Mouse (Mus musculus) embryonic facial prominence, embryonic 10.5 days (tissue): ENCODE data around the gene Bag1. TPM values are rescaled to one million over a fixed set of nuclear protein-coding genes. Genes with fewer than 3 reads are reported as not detected.

Source experiments
- DNase-seq: peaks from one replicate; pipeline ENCODE4 v3.0.0-alpha.2; 2017; ENCODE audit warnings: low spot score
- H3K27ac ChIP-seq: fragments of 300-500 bp; sonication (generic); replicated peaks from 2 replicates; pipeline ENCODE4 v1.5.1; 2016; ENCODE audit warnings: mild to moderate bottlenecking
- H3K27me3 ChIP-seq: fragments of 300-500 bp; sonication (generic); replicated peaks from 2 replicates; pipeline ENCODE4 v1.6.1; 2016; ENCODE audit warnings: low read depth, mild to moderate bottlenecking; ENCODE audit not compliant: poor library complexity, severe bottlenecking
- H3K36me3 ChIP-seq: fragments of 300-500 bp; sonication (generic); replicated peaks from 2 replicates; pipeline ENCODE4 v1.6.1; 2016; ENCODE audit warnings: mild to moderate bottlenecking, moderate library complexity
- H3K4me1 ChIP-seq: fragments of 300-500 bp; sonication (generic); 2 replicates; pipeline ENCODE4 v1.6.1; 2016
- H3K4me3 ChIP-seq: fragments of 300-500 bp; sonication (generic); 2 replicates; pipeline ENCODE4 v1.5.1; 2016; ENCODE audit warnings: mild to moderate bottlenecking, moderate library complexity
- H3K9me3 ChIP-seq: fragments of 300-500 bp; sonication (generic); 2 replicates; pipeline ENCODE4 v1.6.1; 2016; ENCODE audit warnings: mild to moderate bottlenecking
- WGBS: fragments of 180-500 bp; shearing (Covaris S2); methylation state at CpG from one replicate; pipeline ENCODE4 v1.1.7; 2016; 5-methylcytosine and 5-hydroxymethylcytosine counted together
- polyA plus RNA-seq: library from polyadenylated mRNA; unstranded; fragments of >200 nt; fragmentation: Nextera tagmentation; extraction: Ambion mirVana; gene quantifications from 2 replicates; pipeline ENCODE4 v1.2.1, GENCODE M21; 2016

Gene Bag1
- polyA plus RNA-seq, 1 experiment from 2014 or later: 219 TPM

DNA sequence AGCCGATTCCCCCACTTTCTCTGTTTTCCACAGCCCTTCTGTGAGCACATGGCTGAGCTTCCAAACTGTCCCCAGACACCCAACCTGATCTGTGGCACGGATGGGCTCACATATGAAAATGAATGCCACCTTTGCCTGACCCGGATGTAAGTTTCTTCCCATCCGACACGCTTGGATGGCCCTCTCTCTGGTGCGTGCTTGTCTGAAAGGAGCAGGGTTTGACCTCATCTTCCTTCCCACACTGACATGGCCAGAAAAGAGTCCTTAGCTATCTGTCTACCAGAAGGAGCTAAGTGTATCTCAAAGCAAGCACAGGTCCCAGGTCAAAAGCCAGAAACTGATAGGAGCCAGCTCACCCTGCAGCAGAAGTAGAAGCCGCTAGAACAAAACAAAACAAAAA is 19.0 kb downstream of the Bag1 start:
- no peak for DNase-seq
- Histone ChIP-seq H3K4me1 (peaks cover 7% of the 10 kb centered on the region; the same call in 1 of the 2 replicates), H3K4me3 (no peak overlapping the region), H3K27me3 (no peaks in the 10 kb centered on the region), H3K36me3 (peaks cover 26% of the 10 kb centered on the region), H3K9me3 (no peaks in the 10 kb centered on the region), H3K27ac (no peak overlapping the region)
- 82% methylated on average over 7 of the region's 7 CpGs for WGBS

DNA sequence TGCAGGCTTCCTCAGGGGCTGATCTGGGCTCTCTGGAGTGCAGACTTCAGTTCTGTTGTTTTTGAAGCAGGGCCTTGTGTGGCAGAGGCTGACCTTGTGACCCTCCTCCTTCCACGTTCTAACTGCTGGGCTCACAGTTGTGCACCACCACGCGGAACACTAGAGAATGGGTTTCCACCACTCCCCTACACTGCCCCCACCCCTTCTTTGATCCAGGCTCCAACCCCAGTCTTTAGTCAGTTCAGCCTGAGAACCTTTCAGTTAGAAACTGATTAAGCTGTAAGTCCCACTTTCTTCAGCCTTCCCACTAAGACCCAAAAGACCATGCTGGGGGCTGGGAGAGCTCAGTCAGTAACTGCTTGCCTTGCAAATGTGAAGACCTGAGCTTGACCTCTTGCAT is 22.5 kb downstream of the Bag1 start:
- no peak for DNase-seq
- 53% methylated on average over 3 of the region's 3 CpGs for WGBS
- no peaks in the 10 kb centered on the region for H3K9me3 ChIP-seq
- no peaks in the 10 kb centered on the region; the same call in 1 of the 2 replicates for H3K36me3 ChIP-seq
- H3K27ac ChIP-seq: no peak overlapping the region
- H3K4me3 ChIP-seq: no peak overlapping the region
- no peaks in the 10 kb centered on the region for H3K27me3 ChIP-seq
- peaks cover 7% of the 10 kb centered on the region; the same call in 1 of the 2 replicates for H3K4me1 ChIP-seq

DNA sequence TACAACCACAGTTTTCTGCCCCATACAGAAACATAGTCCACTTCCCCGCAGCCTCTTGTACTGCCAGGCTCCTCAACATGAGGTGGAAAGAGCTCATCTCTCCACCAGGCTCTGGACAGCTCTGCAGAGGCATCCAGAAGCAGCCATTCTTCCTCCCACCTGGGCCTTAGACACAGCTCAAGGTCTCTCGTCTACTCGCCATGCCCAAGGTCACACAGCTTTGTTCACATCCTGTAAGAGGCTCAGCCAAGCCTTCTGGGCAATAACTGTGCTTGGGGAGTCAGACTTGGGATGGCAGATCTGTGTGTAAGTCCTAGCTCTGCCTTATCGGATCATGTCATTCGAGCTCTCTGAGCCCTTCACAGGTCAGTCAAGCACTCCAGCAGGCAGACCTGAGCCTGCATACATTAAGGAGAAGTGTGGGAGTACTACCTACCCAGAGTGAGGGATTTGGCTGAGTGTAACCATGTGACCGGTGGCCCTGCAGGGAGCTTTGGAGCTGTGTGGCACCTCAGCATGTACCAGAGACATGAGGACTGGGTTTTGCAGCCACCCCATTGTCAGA is 24.9 kb downstream of the Bag1 start:
- no peaks in the 10 kb centered on the region for H3K27me3 ChIP-seq
- 83% methylated on average over 6 of the region's 6 CpGs for WGBS
- no peaks in the 10 kb centered on the region for H3K36me3 ChIP-seq
- no peaks in the 10 kb centered on the region; the same call in 1 of the 2 replicates for H3K4me1 ChIP-seq
- DNase-seq: no peak
- no peak overlapping the region for H3K27ac ChIP-seq
- H3K9me3 ChIP-seq: no peaks in the 10 kb centered on the region
- no peak overlapping the region for H3K4me3 ChIP-seq

DNA sequence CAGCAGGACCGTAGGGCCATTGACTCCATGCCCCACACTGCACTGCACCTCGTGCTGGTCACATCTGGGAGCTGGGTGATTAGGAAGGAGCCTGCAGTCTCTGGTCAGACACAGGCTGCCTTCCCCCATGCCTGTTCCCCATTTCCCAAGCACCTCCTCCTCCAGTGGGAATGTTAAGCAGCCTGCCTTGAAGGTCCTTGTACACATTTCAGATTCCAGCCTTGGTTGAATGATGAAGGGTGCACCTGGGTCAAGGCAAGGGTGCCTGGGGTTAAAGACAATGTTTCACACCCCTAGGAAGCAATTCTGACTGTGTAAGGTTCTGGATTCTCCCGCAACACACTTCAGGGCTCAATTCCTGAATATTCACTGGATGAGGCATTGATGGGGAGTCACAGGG is 26.8 kb downstream of the Bag1 start:
- Histone ChIP-seq H3K4me3 (no peak overlapping the region), H3K36me3 (no peaks in the 10 kb centered on the region), H3K4me1 (no peaks in the 10 kb centered on the region), H3K27ac (no peak overlapping the region), H3K27me3 (no peaks in the 10 kb centered on the region), H3K9me3 (no peaks in the 10 kb centered on the region)
- no peak for DNase-seq
- 71% methylated on average over 3 of the region's 3 CpGs for WGBS

DNA sequence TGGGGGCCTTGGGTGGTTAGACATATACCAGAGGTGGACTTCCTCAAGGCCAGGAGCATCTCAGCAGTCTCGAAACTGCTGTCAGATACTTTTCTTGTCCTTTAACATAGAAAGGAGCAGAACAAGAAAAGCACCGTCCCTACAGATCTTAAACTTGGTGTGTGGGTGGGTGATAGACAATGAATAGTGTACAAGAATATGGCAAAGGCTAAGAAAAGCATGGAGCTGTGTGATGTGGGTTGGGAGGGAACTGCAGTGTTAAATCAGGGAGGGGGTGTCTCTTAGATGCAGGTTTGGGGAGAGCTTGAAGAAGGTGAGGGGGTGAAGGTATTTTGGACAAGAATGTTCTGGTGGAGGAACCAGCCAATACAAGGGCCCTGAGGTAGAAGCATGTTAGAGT is 27.5 kb downstream of the Bag1 start:
- H3K27me3 ChIP-seq: no peaks in the 10 kb centered on the region
- H3K36me3 ChIP-seq: no peaks in the 10 kb centered on the region
- 85% methylated on average over 2 of the region's 2 CpGs for WGBS
- no peak for DNase-seq
- no peak overlapping the region for H3K27ac ChIP-seq
- H3K4me1 ChIP-seq: no peaks in the 10 kb centered on the region
- H3K9me3 ChIP-seq: no peaks in the 10 kb centered on the region
- H3K4me3 ChIP-seq: no peak overlapping the region

DNA sequence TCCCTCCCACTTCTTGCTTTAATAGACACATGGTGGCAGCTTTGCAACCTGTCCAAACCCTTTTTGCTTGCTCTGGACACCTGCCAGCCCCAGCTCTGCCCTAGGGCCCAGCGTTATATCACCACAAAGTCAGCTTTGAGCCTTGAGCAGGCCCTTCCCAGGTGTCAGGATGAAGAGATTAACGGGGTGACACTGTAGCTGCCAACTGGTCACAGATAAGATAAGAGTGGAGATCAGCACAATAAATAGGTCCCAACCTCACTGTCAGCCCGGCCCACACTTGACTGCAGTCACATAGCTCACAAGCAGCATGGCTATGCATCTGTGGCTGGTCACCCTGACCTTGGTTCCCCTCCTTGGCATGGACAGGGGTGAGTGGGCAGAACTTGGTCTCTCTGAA is 28.3 kb downstream of the Bag1 start, which contains the start of gene Spink4:
Gene Spink4 (plus strand): TSS at position 268 of the 400 bp plus-strand sequence.
- no peaks in the 10 kb centered on the region for H3K27me3 ChIP-seq
- no peak within 1 kb of the TSS for H3K4me3 ChIP-seq
- no peak within 1 kb of the TSS for H3K27ac ChIP-seq
- no peaks in the 10 kb centered on the region for H3K36me3 ChIP-seq
- DNase-seq: no peak
- H3K4me1 ChIP-seq: no peaks in the 10 kb centered on the region
- WGBS: 71% methylated on average over 3 of the region's 3 CpGs
- no peaks in the 10 kb centered on the region for H3K9me3 ChIP-seq

DNA sequence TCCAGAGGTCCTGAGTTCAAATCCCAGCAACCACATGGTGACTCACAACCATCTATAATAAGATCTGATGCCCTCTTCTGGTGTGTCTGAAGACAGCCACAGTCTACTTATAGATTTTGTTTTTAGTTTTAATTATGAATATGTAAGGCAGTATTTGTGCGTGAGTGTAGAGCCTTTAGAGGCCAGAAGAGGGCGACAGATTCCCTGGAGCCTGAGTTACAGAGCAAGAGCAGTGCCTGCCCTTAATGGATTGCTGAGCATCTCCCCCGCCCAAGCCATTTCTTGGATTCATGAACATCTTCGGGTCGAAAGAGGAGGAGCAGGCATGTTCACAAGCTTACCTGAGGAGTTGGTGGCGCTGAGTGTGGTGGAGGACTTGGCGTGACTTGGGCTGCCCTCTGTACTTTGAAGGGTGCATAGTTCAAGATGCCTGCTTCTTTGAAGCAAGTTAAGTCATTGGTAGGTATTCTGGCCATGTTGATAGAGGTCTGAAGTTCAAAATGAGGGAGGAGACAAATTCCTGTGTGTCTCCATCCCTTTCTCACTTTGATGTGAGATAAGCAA is 31.4 kb downstream of the Bag1 start:
- 87% methylated on average over 7 of the region's 7 CpGs for WGBS
- Histone ChIP-seq H3K9me3 (no peaks in the 10 kb centered on the region), H3K4me1 (no peaks in the 10 kb centered on the region), H3K27me3 (no peaks in the 10 kb centered on the region), H3K36me3 (no peaks in the 10 kb centered on the region), H3K27ac (no peak overlapping the region), H3K4me3 (no peak overlapping the region)
- no peak for DNase-seq

DNA sequence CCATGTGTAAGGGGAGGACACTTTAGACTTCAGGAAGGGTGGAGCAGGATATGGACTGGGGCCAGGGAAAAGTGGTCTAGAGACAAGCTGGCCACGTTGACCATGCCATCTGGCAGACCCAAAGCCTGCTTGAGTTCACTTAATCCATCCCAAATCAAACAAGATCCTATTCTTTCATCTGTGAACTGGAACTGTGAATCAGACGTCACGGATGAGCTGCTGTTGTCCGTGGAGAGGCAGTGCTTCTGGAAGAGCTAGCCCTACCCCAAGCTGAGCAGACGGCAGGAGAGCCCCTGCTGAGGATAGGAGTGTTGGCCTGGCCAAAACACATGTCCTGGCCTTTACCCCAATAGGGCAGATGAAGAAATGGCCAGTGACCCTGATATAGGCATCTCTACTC is 32.1 kb downstream of the Bag1 start:
- 75% methylated on average over 5 of the region's 5 CpGs for WGBS
- no peak overlapping the region for H3K27ac ChIP-seq

DNA sequence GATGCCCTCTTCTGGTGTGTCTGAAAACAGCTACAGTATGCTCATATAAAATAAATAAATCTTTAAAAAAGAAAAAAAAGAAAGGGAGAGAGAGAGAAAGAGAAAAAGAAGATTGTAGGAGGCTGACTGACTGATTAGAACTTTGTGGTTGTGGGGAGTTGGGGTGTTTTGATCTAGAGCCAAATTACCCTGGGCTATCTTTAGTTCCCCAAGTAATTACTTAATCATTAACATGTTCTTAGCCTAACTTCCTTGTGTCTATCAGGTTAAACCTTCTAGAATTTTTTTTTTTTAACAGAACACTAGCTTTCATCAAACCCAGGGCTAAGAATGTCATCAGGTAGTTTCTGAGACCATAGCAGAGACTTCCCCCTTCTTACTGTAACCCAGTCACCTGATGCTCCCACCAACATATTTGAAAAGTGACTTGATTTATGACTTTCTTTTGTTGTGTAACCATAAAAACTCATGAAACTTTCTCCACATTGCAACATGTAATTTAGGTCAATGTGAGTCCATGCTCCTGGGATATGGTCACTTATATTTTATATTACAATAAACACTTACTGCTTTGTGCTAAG is 33.7 kb downstream of the Bag1 start:
- DNase-seq: no peak
- no peak overlapping the region for H3K4me3 ChIP-seq
- no peaks in the 10 kb centered on the region for H3K27me3 ChIP-seq
- H3K9me3 ChIP-seq: no peaks in the 10 kb centered on the region
- H3K4me1 ChIP-seq: no peaks in the 10 kb centered on the region
- no peaks in the 10 kb centered on the region for H3K36me3 ChIP-seq
- H3K27ac ChIP-seq: no peak overlapping the region

More for the DNA sequence above, 32.1 kb downstream of the Bag1 start:
- Histone ChIP-seq H3K4me3 (no peak overlapping the region), H3K9me3 (no peaks in the 10 kb centered on the region), H3K27me3 (no peaks in the 10 kb centered on the region), H3K4me1 (no peaks in the 10 kb centered on the region), H3K36me3 (no peaks in the 10 kb centered on the region)
- DNase-seq: no peak

DNA sequence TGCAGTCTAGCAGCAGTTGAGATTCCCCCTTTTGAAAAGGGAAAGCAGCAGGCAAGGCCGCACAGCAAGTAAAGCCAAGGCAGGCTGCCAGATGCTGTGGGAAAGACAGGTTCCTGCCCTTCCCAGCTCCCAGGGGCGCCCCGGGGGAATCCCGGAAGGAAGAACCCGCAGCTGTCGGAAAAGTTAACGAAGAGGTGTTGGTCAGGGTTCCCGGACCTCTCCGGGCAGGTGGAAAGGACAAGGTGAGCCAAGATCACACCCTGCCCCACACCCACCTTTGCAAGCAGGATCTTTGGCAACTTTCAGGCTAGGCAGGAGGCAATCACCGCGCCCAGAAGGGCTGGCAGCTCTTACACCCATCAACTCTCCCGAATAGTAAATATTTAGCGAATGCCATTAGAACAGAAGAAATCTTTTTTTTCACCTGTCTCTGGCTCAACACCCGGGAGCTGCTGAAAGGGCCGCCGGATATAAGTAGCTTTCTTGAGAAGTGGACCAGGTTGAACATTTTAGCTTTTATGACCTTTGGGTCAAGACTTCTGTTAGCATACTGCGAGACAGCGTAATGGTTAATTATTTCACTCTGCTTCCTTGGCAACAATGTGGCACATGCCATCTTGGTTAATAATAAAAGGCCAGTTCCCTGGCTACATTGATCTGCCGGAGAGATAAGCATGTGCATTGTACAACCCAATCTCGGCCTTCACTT is 39.7 kb downstream of the Bag1 start:
- no peaks in the 10 kb centered on the region for H3K9me3 ChIP-seq
- H3K36me3 ChIP-seq: no peaks in the 10 kb centered on the region
- 54% methylated on average over 20 of the region's 20 CpGs for WGBS
- DNase-seq: no peak
- H3K27ac ChIP-seq: no peak overlapping the region
- peaks cover 8% of the 10 kb centered on the region; the same call in 1 of the 2 replicates for H3K4me1 ChIP-seq
- H3K4me3 ChIP-seq: no peak overlapping the region
- no peaks in the 10 kb centered on the region for H3K27me3 ChIP-seq

DNA sequence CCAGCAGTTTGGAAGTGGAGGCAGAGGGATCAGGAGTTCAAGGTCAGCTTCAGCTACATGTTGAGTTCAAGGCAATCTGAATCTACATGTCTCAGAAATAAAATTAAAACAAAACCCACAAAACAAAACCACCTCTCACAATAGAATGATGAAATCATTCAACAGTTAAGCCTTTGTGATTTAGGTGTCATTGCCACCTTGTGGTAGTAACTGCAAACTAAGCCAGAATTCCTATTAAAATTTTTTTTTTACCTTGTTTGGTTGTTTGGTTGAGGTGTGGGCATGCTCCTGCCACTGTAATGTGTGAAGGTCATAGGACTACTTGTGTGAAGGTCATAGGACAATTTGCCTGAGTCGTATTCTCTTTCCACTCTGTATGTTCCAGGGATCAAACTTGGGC is 41.8 kb downstream of the Bag1 start:
- no peaks in the 10 kb centered on the region for H3K9me3 ChIP-seq
- DNase-seq: no peak
- peaks cover 8% of the 10 kb centered on the region; the same call in 1 of the 2 replicates for H3K4me1 ChIP-seq
- no peak overlapping the region for H3K27ac ChIP-seq
- no peaks in the 10 kb centered on the region for H3K36me3 ChIP-seq
- no peaks in the 10 kb centered on the region for H3K27me3 ChIP-seq
- WGBS: 49% methylated on average over 1 of the region's 1 CpGs
- H3K4me3 ChIP-seq: no peak overlapping the region

DNA sequence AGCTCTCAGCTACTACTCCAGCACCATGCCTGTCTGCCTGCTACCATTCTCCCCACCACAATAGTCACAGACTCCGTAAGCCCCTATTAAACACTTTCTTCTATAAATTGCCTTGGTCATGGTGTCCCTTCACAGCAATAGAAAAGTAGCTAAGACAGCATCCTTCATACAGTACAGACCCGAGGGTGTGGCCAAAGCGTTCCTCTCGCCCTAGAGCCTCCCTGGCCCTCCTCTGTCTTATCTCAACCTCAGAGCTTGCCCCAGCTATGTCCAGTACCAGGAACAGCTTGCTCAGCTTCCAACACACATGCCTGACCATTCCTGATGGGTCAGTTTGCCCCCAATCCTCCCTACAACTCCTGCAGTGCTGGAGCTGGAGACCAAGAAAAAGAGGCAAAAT is 47.5 kb downstream of the Bag1 start:
- H3K9me3 ChIP-seq: no peaks in the 10 kb centered on the region
- 86% methylated on average over 4 of the region's 4 CpGs for WGBS
- DNase-seq: no peak
- H3K4me1 ChIP-seq: peaks cover 2% of the 10 kb centered on the region; the same call in 1 of the 2 replicates
- H3K4me3 ChIP-seq: no peak overlapping the region
- no peaks in the 10 kb centered on the region for H3K27me3 ChIP-seq
- H3K27ac ChIP-seq: no peak overlapping the region
- no peaks in the 10 kb centered on the region for H3K36me3 ChIP-seq

DNA sequence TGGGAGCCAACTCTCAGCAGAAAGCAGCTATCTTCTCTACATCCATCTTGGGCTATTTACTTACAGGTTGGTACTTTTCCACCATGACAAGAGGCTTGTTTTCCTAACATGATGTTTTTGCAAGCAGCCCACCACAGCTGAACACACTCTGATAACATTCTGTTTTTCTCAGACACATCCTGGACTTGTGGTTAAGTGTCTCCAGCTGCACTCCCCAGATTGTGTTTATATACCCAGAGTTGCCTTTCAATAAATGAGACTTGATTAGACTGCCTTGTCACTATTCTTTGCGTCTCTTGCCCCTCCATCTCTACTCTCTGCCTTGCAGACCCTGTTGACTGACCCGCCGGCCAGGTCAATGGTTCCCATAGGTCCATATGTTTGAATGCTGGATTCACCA is 48.0 kb downstream of the Bag1 start:
- no peak overlapping the region for H3K4me3 ChIP-seq
- no peaks in the 10 kb centered on the region for H3K27me3 ChIP-seq
- peaks cover 2% of the 10 kb centered on the region; the same call in 1 of the 2 replicates for H3K4me1 ChIP-seq
- H3K9me3 ChIP-seq: no peaks in the 10 kb centered on the region
- no peak overlapping the region for H3K27ac ChIP-seq
- no peak for DNase-seq
- no peaks in the 10 kb centered on the region for H3K36me3 ChIP-seq
- 90% methylated on average over 3 of the region's 3 CpGs for WGBS
